Mouse (Mus musculus) small intestine, adult 2 months (tissue): ENCODE measurements around the gene Gm30302.

ENCODE experiments used
- CTCF ChIP-seq: fragments of 200-500 bp; IDR thresholded peaks from 2 replicates; pipeline ENCODE4 v1.5.1; 2012; ENCODE audit warnings: low read depth, mild to moderate bottlenecking, control low read depth, inconsistent platforms, low read length, moderate library complexity, mixed read lengths; ENCODE audit not compliant: insufficient replicate concordance, insufficient read length; ENCODE audit errors: extremely low read depth
- POLR2A ChIP-seq: fragments of 200-500 bp; IDR thresholded peaks from 2 replicates; pipeline ENCODE4 v1.6.1; 2012; ENCODE audit warnings: low read depth, mild to moderate bottlenecking, control low read depth, inconsistent platforms, low read length, moderate library complexity

- TF ChIP-seq CTCF (no peak), POLR2A (no peak)
Observed at GRCm38 (mm10) chr13:49844071-49844470, 45.3 kb upstream of the Gm30302 start.
